Mouse (Mus musculus) retina, postnatal 1 day (tissue): ENCODE results near the gene Mkrn1.
A peak's percentile ranks its signal among the peaks of the same experiment; 100 is the strongest.
"Not testable (repeated sequence)": the region's sequence is repeated elsewhere in the genome, so short reads cannot be mapped to it uniquely, and the experiment has no call there.

ENCODE experiments used
- DNase-seq: peaks from one replicate; pipeline ENCODE4 v3.0.0-alpha.2; 2012

Mkrn1 gene

DNA sequence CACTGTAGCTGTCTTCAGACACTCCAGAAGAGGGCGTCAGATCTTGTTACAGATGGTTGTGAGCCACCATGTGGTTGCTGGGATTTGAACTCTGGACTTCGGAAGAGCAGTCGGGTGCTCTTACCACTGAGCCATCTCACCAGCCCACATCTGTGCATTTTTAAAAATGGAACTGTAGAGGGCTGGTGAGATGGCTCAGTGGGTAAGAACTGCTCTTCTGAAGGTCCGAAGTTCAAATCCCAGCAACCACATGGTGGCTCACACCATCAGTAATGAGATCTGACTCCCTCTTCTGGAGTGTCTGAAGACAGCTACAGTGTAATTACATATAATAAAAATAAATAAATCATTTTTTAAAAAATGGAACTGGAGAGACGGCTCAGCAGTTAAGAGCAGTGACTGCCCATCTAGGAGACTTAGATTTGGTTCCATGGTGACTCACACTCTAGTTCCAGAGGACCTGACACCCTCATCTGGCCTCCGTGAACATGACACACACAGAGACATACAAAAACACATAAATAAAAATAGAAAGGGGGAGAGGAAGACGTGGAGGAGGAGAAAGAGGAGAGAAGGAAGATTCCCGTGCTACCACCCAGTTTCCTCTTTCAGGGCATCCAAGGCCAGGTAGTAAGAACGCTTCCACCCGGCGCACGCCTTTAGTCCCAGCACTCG, 42.0 kb downstream of the Mkrn1 start:
- DNase-seq, result not testable (repeated sequence)

GRCm38 (mm10) chr6:39377311-39377827, 42.9 kb downstream of the Mkrn1 start, which contains the start of gene Slc37a3:
Slc37a3 (minus strand) TSS chr6:39377675.
- DNase-seq, result peak; percentile 86

- no peak for DNase-seq
Measured at GRCm38 (mm10) chr6:39376775-39377174, 43.5 kb downstream of the Mkrn1 start.

GRCm38 (mm10) chr6:39373301-39373955, 46.8 kb downstream of the Mkrn1 start:
- DNase-seq, result no peak

DNA sequence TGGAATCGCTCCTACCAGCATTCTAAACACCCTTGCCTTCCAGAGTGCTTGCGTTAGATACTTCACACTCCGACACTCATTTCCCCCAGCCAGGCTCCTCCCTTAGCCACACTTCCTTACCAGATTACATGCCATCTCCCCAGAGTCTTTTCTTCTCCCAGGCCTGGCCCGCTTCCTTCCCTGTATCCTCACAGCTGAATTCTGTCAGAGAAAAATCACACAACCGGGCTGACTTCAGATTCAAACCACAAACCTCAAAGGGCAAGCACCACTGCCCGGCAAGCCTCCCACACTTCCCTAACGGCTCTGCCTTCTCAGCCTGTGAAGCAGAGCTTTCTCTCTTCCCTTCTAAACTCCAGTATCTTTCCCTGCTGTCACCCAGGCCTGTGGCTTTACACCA, 47.5 kb downstream of the Mkrn1 start:
- no peak for DNase-seq

DNA sequence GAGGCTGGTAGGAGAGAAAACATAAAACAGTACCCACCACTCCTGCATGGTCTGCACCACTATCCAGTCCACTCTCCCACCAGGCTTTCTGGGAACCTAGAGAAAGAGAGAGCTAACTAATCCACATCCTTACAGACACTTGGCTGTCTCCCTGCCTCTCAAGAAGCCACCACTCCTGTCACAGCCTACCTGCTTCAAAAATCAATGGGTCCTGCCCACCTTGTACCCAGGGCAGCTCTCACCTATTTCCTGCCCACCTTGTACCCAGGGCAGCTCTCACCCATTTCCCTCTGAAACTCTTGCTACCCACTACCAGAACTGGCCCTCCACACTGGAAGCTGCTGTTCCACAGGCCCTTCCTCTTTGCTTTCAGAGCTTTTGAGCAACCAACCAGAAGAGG, 48.2 kb downstream of the Mkrn1 start:
- no peak for DNase-seq

DNA sequence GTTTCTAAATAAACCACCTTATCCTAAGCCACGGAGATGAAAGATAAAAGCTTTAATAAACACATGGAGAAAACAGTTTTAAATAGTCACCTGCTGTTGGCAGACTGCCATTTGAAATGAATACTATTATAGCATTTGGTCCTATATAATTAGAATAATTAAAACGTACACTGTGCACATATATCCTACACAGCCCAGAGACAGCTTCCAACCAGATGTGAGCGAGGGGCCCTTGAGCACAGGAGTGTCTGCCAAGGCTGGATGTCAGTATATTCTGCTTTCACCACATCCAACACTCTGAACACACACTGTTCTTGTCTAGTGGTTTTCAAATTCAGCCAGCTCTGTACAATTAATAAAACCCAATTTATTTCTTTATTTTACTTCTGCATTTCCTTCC, 50.6 kb downstream of the Mkrn1 start:
- DNase-seq, result no peak

- no peak for DNase-seq
Measured at GRCm38 (mm10) chr6:39362684-39363083, 57.6 kb downstream of the Mkrn1 start.

DNA sequence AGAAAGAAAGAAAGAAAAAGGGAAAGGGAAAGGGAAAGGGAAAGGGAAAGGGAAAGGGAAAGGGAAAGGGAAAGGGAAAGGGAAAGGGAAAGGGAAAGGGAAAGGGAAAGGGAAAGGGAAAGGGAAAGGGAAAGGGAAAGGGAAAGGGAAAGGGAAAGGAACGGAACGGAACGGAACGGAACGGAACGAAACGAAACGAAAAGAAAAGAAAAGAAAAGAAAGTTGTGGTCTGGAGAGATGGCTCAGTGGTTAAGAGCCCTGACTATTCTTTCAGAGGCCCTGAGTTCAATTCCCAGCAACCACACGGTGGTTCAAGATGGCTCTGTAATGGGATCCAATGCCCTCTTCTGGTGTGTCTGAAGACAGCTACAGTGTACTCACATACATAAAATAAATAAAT, 61.1 kb downstream of the Mkrn1 start:
- not testable (repeated sequence) for DNase-seq

GRCm38 (mm10) chr6:39348946-39349345, 71.3 kb downstream of the Mkrn1 start:
- DNase-seq, result no peak

- DNase-seq, result peak; percentile 52
Measured at GRCm38 (mm10) chr6:39347880-39348814, 72.1 kb downstream of the Mkrn1 start.
